Mouse (Mus musculus) right cerebral cortex, adult 2 months (tissue): Measurements from ENCODE around the gene Gm12216.
"Not testable (repeated sequence)": the region's sequence is repeated elsewhere in the genome, so short reads cannot be mapped to it uniquely, and the experiment has no call there.

ENCODE experiments used
- DNase-seq, 2 experiments: peaks; one replicate each; pipeline ENCODE4 v3.0.0; 2021 to 2022; ENCODE audit warnings: low spot score in 2 of 2

Gm12216 gene

DNA sequence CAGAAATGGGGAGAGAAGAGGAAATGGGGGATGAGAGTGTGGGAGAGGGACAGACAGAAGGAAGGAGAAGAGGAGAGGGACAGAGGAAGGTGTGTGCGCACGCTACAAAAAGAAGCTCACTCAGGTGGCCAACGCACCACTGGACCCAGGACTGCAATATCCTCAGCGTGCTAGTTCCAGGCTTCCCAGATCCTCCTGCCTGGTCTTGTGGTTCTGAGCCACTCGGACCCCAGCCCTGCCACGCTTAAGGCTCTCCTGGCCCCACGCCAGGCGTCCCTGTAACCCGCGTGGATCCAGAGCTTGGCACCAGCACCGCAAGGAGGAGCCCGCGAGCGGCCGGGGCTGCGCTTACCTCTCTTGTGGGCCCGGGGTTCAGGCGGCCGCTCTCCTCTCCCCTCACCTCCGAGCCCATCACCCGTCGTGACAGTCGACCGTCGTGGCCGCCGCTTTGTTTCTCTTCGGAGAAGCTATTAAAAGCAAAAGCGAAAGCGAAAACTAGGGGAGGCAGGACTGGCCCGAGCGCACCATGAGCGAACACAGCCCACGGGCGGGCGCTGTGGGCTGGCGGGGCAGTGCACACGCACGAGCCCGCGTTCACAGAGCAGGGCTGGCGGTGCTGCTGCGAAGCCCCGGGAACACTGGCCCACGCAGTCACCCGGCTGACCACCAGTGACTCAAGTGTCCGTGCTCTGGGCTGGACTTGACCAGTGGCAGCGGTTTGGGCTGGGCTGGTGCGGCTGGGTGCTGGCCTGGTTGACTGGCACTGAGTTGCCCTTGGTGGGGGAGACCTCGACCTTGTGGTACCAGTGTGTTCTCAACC, at the start of gene Gm12216:
Gene Gm12216 (minus strand): TSS at position 496 of the 820 bp plus-strand sequence.
- not testable (repeated sequence) for DNase-seq

DNA sequence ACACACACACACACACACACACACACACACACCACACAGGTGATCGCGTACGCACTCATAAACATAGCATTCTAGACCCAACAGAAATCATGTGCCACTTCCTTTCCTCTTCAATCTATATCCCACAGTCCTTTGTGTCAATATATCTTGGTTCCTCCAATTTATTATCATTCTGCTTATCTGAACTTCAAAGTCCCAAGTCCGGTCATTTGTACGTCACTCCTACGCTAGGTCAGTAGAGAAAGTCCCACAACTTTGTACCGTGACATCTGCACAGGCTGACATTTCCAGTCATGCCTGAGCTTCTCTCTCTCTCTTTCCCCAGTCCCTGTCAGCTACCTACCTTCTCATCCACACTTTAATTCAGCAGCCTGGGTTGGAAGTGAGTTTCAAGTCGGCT, 49.6 kb upstream of the Gm12216 start:
- no peak for DNase-seq

DNA sequence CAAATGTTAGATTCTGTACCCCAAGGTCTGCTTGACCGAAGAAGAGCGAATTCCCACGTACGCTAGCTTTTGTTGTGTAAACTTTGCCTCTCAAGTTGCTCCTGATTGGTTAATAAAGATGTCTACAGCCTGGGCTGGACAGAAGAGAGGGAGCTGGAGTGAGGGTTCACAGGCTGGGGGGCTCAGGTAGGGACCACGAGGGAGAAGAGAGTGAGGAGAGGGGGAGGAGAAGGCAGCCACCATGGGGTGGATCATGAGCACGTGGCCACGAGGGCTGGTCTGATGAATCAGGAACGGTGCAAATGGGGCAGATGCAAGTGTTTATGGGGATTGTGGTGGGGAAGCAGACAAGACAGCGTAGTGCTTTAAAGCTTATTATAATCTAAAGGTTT, 45.5 kb upstream of the Gm12216 start:
- DNase-seq: no peak

DNA sequence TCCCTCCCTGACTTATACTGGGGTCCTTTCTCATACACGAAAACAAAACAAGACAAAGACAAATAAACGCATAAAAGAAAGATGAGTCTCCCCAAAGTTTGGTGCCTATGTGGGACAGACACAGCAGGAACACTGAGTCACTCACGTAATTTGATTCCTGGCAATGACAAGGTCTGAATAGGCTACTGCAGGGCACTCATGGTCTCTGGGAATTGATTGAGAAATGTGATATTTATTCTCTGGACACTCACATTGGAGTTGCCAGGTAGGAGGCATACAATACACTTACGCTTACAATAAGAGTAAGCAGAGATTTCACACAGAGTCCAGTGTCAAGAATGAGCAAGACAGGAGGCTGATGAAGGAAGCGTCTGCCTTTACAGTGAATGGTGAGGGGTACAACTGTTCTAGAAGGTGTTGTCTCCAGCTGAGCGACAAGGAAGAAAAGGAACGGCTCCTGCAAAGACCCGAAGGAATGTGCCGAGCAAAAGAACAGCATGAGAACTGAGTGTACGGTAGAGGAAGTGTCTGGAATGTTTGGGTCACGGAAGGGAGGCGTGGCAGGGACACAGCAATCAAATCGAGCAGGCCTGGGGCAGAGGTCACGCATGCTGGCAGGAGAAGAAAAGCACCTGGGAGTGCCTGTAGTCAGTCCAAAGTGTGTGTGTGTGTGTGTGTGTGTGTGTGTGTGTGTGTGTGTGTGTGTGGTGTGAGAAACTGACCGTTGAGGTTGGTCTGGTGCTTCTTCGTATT, 44.9 kb upstream of the Gm12216 start:
- no peak for DNase-seq

DNA sequence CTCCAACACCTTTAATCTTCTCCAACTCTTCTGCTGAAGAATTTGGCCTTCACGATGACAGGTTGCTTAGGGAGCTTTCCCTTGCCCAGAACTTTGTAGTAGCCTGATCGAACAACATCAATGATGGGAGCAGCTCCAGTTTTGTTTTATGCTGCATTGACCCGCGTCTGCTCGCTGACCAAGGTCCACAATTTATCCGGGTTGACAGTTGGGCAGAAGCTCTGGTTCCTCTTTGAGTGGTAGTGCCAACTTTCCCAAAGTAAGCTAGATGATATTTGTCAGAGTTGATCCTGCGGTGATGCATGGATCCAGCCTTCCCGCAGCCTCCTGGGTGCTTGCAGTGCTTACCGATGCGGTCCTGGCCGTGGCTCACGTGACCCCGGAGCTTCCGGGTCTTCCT, 43.7 kb upstream of the Gm12216 start:
- no peak for DNase-seq

DNA sequence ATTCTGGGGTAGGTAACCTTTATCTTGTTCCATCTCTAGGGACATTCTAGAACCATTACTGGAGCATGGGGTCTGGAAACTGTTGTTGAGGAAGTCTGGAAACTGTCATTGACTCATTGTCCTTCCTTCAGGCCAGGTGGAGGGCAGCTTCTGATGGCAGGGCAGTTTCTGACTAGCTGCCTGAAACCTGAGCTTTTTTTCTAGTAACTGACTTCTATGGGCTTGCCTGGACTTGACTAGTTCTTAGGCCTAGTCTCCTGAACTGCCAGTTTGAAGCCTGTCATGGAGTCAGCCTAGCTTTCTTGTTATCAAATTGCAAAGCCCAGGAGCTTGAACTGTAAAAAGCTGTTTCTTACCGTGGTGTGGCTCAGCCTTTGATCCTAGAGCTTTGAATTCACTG, 41.9 kb upstream of the Gm12216 start:
- no peak for DNase-seq

DNA sequence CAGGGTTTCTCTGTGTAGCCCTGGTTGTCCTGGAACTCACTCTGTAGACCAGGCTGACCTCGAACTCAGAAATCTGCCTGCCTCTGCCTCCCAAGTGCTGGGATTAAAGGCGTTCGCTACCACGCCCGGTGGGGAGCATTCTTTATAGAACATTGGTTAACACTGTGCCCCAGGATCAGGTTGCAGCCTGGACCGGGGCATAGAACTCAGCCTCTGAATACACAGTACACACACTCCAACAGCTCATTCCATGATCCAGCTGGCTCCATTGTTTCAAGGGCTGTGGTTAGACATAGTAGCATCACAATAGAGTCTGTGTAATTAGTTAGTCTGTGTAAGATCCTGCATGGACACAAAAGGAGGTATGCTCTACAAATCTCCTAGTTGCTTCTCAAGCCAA, 40.9 kb upstream of the Gm12216 start:
- no peak for DNase-seq

DNA sequence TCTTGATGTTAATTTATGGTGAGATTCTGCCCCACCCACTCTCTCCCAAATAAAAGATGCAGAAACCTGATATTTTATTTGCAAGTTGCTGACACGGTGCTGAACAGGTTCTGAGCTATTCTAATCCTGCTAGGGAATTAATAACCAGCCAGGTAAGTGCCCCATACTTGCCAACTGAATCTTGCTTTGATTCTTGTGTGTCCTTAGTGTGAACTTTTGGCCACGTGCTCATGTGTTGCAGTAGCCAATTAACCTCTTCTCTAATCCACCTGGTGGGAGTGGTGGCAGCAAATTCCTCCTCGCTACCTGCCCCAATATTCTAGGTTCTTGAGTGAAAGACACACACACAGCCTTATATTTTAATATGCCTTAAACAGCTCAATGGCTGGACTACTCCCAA, 39.9 kb upstream of the Gm12216 start:
- no peak for DNase-seq

DNA sequence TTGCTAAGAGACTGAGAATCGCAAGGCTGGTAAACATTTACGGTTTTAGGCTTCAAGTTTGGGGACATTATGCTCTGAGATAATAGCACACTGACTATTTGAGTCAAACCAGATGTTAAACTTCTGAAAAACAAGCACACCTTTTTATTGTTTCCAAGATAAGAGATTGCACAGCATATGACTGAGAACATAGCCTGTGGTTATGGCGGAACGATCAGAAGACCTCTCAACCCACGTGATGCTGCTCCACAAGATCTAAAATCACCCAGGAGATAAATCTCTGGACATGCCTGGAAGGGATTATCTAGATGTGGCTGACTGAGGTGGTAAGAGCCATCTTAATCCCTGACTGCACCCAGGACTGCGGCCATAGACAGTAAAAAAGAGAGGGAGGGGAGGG, 37.9 kb upstream of the Gm12216 start:
- DNase-seq: no peak

DNA sequence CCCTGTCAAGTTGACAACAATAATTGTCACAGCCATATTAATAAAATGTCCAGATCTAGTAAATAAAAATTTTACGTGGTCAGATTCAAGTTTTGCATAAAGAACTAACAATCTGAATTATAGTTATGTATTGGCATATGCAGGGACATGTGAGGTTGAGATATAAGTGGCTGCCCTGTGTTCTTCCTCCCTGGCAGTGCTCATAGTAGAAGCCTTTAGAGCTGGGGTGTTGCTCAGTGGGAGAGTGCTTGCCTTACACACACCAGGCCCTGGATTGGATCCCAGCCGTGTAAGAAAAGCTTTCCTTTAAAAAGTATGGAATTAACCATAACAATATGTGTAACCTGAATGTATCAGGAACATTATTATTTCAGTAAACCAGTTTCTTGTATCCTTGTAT, 34.4 kb upstream of the Gm12216 start:
- DNase-seq: no peak

DNA sequence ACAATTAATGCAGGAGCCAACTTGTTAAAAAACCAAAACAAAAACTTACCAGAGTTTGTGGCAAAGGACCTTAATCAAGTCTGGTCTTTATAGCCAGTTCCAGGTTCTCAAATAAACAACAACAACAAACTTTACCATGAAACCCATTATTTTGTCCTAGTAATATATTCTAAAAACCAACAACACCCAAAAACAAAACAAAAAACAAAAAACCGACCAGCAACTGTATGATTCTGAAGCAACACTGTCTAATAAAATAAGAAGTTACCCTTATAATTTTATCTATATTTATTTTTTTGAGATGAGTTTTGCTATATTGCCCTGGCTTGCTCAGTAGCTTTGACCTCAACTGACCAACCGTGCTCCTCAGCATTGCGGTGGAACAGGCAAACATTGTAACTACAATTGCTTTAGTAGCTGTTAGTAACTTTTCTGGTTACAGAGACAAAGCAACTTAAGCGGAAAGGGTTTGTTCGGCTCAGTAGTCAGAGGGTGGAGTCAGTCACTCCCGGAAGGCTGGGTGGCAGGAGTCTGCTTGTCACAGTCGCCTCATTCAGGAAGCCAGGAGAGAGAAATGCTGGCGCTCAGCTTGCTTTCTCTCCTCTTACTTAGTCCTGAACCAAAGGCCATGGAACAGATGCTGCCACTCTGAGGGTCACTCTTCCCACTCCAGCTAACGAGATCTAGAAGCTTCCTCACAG, 33.8 kb upstream of the Gm12216 start:
- no peak for DNase-seq

DNA sequence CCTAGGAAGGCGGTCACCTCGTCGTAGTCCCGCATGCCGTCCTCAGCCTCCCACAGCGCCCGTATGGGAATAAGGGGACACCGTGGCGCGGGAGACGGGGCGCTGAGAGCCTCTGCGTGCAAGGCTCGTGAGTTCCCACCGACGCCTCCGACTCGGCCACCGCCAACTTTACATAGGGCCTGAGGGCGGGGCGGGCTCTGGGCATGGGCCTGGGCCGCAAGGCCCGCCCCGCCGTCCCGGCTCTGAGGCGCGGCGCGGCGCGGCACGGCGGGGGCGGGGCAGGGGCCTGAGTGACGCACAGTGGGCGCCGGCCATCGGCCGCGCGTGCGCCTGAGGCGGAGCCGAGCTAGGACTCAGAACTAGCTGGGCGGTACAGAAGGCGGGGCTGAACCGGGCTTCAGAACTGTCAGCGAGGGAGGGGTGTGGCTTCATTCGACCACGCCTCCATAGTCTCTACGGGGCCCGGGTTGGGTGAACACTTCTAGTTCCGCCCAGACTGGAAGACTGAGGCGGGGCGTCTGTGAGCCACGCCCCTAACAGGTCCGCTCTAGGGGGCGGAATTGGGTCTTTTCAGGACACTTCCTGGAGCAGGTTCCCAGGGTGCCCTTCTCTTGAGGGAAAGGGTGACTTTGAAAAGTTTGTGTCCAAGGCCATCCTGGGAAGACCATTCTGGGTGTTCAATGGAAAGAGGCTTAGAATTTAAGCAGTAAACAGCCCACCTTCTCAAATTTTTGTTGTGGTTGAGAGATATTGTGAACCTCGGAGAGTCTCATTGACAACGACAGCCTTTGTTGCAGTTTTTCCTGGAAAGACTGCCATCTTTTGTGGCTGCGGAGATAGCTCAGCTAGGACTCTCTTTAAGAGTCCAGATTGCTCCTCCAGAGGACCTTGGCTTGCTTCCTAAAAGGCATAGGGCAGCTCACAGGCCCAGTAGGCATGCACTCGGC, 32.7 kb upstream of the Gm12216 start, which contains the start of gene Slc22a5:
Gene Slc22a5 (minus strand): TSS at position 156 of the 947 bp plus-strand sequence.
- peak; percentile 96 to 98 for DNase-seq

DNA sequence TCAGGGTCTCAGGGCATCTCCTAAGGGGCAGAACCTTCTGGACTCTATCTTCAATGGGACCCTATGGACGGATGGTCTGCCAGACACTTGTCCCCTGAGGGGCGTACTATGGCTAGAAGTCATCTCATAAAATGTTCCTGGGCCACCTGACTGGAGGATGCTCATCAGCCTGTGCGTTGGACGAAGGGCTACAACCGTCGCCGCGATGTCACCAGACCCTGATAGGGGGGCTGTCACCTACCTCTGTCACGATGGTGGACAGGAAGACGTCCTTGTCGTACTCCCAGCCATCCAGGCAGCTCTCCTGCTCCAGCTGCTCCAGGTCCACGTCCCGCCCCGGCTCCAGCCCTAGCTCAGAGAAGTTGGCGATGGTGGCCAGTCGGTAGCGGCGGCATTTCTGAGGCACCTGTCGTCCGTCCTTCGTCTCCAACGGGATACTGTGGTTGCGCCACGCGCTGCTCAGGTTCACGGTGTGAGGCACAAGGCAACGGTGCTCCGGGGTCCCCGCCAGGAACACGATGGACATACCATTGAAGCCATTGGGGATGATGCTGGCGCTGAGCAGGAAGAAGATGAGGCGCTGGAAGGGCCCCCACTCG, 31.9 kb upstream of the Gm12216 start:
- no peak for DNase-seq

DNA sequence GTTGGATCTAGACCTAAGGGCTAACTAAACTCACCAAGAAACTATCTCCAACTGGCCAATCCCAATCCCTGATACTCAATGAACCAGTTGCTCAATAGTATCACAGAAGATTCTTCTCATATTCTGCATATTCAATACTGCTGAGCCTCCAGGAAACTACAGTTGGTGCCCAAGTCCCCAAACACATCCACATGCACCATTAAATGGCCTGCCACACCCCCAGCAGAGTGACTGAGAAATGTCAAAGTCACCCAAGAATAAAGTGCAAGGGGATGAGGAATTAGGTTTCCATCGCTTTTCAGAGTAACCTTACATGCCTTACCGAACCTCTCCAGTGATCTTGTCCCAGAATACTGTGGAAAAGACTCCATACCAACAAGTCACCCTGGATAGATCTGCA, 31.2 kb upstream of the Gm12216 start:
- no peak for DNase-seq

DNA sequence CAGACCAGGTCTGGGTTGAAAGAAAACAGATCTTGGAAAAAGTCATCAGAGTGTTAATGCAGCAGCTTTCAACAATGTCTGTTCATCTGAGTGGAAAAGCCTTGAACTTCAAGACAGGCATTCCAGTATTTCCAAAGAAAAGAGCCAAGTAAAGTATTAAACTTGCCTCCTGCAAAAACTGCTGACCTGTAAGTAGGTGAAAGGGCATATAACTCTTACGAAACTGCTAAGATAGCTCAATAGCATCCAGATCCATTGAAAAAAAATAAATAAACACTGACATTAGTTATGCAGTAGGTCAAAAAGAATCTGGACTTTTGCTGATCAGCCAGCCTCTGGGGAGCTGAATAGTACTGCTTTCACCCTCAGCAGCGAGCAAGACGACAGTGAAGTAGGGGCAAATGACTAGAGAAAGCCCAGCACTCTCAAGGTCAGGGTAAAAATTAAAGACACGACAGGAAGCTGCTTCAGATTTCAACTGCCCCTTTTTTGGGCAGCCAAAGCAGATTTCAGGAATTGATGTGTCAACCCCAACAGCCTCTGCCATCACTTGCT, 30.1 kb upstream of the Gm12216 start:
- no peak for DNase-seq

DNA sequence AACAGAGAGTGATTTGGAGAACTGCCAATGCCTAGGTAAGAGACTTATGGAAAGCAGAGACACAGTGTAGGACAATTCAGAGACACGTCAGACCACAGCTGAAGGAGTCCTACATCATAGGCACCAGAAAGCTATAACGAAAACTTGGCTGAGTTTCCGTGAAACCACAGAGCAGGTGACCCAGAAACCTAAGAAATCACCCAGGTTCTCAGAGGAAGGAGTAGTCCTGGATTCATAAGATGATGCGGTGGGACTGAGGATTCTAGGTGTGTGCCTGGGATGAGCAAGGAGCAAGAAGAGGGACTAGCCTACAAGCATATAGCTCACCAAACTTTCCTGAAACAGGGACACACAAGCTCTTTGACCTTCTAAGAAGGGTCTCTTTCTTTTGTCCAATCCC, 29.2 kb upstream of the Gm12216 start:
- DNase-seq: no peak

DNA sequence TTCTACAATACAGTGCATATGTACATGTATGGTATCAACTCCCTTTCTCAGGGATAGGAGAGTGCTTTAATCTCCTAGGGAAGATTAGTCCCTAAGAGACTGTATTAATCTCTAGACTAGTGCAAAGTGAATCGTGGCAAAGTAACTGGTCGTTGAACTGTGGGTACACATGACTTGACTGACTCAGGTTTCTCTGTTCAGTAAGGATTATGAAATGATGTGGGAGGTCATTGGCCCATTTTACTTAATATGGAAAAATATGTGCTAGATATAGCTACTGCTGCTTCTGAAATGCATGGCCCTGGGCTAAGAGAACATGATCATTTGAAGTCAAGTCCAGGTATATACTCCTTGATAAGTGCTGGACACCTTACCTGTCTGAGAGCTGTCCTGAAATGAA, 24.2 kb upstream of the Gm12216 start:
- DNase-seq: no peak

DNA sequence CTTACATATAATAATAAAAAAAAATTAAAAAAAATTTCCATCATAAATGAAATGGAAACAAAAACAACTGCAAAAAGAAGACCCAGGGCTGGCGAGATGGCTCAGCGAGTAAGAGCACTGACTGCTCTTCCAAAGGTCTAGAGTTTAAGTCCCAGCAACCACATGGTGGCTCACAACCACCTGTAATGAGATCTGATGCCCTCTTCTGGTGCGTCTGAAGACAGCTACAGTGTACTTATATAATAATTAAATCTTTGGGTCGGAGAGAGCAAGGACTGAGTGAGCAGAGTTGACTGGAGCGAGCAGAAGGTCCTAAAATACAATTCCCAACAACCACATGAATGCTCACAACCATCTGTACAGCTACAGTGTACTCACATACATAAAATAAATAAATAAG, 19.0 kb upstream of the Gm12216 start:
- DNase-seq: not testable (repeated sequence)

DNA sequence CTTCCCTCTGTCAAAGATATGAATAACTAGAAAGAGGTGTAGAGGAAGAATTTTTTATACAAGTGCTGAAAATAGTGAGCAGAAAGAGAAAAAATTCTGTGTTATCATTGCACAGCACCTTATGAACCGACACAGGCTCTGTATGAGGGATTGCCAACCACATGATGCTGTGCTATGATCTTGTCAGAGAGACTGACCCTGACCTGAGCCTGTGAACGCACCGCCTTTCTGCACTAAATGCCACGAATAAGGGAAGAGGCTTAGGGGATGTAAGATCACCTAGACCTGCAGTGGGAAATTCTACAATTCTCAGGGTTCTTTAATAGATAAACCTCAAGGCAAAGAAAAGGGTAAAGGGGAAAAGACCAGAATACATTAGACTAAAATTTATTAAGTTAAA, 17.4 kb upstream of the Gm12216 start:
- no peak for DNase-seq

DNA sequence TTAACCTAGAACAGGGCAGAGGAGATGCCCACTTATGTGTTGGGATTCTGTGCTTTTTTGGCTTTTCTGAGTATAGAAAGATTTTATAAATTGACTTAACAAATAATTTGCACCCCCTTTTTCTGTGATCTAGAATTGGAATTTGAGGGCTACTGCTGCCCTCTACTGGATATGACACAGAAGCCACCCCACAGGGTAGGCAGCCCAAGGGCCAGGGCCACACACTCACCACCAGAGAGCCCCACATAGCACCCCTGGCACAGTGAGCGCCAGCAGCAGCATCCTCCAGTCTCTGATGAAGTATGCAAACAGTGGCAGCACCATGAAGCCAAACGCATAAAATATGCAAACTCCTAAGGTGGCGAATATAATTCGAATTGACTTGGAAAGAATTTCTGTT, 15.7 kb upstream of the Gm12216 start:
- no peak for DNase-seq
